Mouse (Mus musculus) left cerebral cortex, postnatal 36 days (tissue): ENCODE measurements around the gene Fbll1. TPM values are rescaled to one million over a fixed set of nuclear protein-coding genes. Genes with fewer than 3 reads are reported as not detected.
"Not testable (repeated sequence)": the region's sequence is repeated elsewhere in the genome, so short reads cannot be mapped to it uniquely, and the experiment has no call there.

Experiments used
- DNase-seq, 2 experiments: peaks; one replicate each; pipeline ENCODE4 v3.0.0; 2021 to 2022; ENCODE audit warnings: low spot score in 2 of 2, mixed read lengths in 1 of 2
- intact Hi-C: fragments of 180-260 bp; cut with DNase I; formaldehyde crosslinking; loops from one replicate; pipeline ENCODE4 v1.15.1; 2025
- total RNA-seq, 2 experiments: library from RNA; stranded (reverse); gene quantifications; 2 replicates each; pipeline ENCODE4 v1.2.3; 2021

The Fbll1 gene
- 10 to 100 TPM; 40.6 to 49.0 TPM for total RNA-seq

DNA sequence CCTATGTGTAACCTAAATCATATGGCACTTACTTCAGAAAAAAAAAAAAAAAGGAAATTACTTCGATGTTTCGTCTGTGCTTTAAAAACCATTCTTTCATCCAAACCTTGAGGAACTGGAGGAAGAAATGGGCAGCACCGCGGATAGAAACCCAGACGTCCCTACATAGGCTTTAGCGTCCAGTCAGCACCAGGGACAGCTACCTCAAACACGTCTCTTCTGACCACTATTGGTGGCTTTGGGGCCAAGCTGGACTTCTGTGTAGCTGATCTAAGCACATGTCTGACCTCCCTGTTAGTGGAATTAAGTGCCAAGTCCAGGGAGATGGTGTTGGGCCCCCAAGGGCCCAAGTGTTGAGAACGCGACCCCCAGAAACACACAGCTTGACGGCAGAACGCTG lies at the start of gene Fbll1:
TSS of gene Fbll1 (minus strand) at position 11 of the 400 bp plus-strand sequence.
- intact Hi-C loops: loop anchor here (10.0 kb wide), 1 partner anchor 954 kb away; no protein-coding TSS in a partner anchor
- no peak for DNase-seq

GRCm38 (mm10) chr11:35844299-35844698 lies 45.6 kb upstream of the Fbll1 start:
- intact Hi-C loops: no loop called here
- DNase-seq: no peak

DNA sequence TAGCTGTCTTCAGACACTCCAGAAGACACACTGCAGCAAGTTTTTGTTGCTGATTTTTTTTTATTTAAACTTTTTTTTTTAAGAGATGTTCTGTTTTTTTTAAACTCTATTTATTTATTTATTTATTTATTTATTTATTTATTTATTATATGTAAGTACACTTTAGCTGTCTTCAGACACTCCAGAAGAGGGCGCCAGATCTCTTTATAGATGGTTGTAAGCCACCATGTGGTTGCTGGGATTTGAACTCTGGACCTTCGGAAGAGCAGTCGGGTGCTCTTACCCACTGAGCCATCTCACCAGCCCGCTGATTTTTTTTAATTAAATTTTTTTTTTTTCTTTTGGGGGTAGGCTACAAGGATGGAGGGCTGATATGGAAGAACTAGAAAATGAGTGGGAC lies 43.9 kb upstream of the Fbll1 start:
- DNase-seq, intact Hi-C loops: not testable (repeated sequence)

DNA sequence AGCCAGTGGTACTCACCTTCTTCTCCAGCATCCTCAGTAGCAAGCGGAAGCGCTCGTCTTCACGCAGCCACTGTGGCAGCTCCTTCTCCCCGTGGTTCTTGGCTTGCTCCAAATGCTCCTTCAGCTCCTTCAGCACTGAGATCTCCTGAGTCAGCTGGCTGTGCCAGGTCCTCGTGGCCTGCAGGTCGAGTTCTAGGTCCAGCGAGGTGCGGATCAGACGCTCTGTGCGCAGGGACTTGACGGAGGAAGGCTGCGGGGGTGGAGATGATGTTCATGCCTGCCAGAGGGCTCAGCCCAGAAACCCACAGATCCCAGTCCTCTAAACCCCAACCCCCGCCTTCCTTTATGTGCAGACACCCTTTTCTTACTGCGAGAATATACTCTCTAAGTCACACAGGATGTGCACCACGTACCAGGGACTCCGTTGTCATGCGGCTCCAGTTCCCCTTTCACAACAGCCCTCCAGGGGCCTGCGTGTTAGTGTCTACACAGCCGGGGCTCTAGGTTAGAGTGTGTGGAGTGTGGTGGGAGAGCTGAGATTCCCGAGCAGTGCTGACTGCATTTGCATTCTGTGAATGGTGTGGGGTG lies 43.1 kb upstream of the Fbll1 start:
- no peak for DNase-seq
- intact Hi-C loops: loop anchor here (2.0 kb wide), 1 partner anchor 159 kb away; no protein-coding TSS in a partner anchor

GRCm38 (mm10) chr11:35840806-35841205 lies 42.1 kb upstream of the Fbll1 start:
- not testable (repeated sequence) for DNase-seq
- intact Hi-C loops: loop anchor here (2.0 kb wide), 1 partner anchor 160 kb away; no protein-coding TSS in a partner anchor

GRCm38 (mm10) chr11:35840282-35840681 lies 41.6 kb upstream of the Fbll1 start:
- intact Hi-C loops: loop anchor here (2.0 kb wide), 1 partner anchor 161 kb away; no protein-coding TSS in a partner anchor

GRCm38 (mm10) chr11:35838345-35839338 lies 40.0 kb upstream of the Fbll1 start:
- DNase-seq: peak; percentile 61 to 63
- intact Hi-C loops: no loop called here

More at GRCm38 (mm10) chr11:35840282-35840681, 41.6 kb upstream of the Fbll1 start:
- DNase-seq: no peak

GRCm38 (mm10) chr11:35837156-35838126 lies 38.8 kb upstream of the Fbll1 start:
- no peak for DNase-seq
- intact Hi-C loops: no loop called here

- intact Hi-C loops: loop anchor here (5.0 kb wide), 1 partner anchor 62 kb away; no protein-coding TSS in a partner anchor
- peak; percentile 94 for DNase-seq
Measured at GRCm38 (mm10) chr11:35834022-35834760, 35.5 kb upstream of the Fbll1 start, which contains the start of gene Rars. TSS of gene Rars (minus strand) at chr11:35834506.

GRCm38 (mm10) chr11:35833270-35833669 lies 34.6 kb upstream of the Fbll1 start:
- no peak for DNase-seq
- intact Hi-C loops: loop anchor here (5.0 kb wide), 1 partner anchor 61 kb away; no protein-coding TSS in a partner anchor

GRCm38 (mm10) chr11:35832139-35832538 lies 33.5 kb upstream of the Fbll1 start:
- intact Hi-C loops: loop anchor here (5.0 kb wide), 1 partner anchor 60 kb away; no protein-coding TSS in a partner anchor
- DNase-seq: no peak

DNA sequence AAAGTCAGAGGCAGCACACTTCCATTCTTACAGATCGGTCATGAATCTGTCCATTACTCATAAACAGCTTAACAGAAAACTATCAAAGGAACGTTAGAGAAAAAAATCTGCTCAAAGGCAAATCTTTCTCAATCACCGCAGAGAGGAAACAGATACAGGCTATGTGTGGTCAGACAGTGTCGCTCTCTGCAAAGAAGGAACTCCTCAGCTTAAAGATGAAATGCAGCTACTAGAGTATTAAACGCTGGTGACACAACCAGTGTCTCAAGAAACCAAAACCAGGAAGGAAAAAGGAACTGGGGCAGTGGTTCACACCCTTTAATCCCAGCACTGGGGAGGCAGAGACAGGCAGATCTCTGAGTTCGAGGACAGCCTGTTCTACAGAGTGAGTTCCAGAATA lies 29.0 kb upstream of the Fbll1 start:
- DNase-seq: no peak
- intact Hi-C loops: no loop called here

DNA sequence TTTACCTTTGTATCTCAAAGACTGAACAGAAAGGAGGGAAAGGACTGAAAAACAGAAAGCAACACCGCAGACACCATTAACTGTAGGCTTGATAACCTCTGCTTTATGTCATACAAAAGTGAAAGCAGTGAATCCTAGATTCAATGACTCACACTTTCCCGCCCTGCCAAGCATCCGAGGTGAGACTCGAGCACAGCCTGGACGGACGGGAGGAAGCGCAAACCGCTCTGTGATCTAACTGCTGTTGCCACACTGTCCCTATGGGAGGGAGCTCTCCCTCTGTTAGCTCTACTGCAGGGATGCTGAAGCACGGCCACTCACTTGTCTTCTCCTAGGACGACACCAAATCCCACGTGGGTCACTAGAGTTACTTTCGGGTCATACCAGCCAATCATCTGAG lies 17.6 kb upstream of the Fbll1 start:
- intact Hi-C loops: no loop called here
- no peak for DNase-seq

- DNase-seq: no peak
- intact Hi-C loops: no loop called here
Measured at GRCm38 (mm10) chr11:35811458-35811857, 12.8 kb upstream of the Fbll1 start.

DNA sequence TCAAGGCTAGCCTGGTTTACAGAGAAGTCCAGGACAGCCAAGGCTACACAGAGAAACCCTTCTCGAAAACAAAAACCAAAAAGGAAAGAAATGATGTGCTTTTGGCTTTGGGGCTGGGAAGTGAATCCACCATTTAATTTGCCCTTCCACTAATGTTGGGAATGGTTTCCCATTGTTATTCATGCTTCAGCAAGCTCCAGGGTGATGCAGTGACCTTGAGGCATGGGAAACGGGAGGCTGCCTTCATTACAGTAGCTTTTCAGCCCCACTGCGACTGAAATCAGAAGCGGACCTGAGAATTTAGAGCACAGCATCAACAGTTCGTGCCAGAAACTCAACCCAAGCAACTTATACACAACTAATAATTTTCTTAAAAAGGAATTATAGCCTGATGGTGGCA lies 2.6 kb upstream of the Fbll1 start:
- intact Hi-C loops: no loop called here

DNA sequence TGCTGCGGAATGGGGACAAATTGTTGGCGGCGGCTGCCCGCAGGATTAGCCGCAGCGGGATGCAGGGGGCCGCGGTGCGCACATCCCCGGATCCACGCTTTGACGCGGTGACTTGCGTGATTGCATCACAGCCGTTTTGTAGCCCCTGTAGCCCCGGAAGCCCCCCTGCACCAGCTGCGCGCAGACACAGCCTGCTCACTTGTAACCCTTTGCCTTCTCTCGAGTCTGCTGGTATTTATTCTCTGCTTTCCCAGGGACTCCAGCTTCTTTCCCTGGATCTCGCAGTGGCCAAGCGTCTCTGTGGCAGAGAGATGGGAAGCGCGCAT lies 226 bp downstream of the Fbll1 start:
- DNase-seq: peak; percentile 80 to 84
- intact Hi-C loops: loop anchor here (10.0 kb wide), 1 partner anchor 954 kb away; no protein-coding TSS in a partner anchor

More for the DNA sequence above, 2.6 kb upstream of the Fbll1 start:
- no peak for DNase-seq

DNA sequence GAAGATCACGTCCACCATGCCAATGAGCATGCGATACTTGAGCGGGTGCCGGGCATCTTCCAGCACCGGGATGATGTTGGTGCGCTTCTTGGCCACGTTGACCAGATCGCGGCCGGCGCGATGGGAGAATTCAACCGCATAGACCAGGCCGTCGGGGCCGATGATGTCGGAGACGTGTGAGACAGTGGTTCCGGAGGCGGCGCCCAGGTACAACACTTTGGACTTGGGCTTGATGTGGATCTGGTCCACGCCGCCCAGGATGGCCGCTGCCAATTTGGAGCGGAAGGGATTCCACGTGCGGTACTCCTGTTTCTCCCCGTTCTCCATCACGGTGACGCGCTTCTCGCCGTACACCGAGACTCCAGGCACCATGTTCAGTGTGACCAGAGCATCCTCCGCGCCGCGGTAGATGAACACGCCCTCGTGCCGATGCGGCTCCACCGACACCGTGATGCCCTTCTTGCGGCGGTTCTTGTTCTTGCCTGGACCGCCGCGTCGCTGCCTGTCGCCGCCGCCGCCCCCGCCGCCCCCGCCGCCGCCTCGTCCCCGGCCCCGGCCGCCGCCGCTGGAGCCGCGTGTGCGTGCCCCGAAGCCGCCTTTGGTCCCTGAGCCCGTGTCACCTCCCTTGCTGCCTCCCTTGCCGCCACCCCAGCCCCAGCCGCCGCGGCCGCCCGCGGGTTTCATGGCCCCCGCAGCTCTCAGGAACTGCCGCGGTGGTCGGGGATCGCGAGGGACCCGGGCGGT lies 761 bp downstream of the Fbll1 start:
- intact Hi-C loops: loop anchor here (10.0 kb wide), 1 partner anchor 953 kb away; no protein-coding TSS in a partner anchor

DNA sequence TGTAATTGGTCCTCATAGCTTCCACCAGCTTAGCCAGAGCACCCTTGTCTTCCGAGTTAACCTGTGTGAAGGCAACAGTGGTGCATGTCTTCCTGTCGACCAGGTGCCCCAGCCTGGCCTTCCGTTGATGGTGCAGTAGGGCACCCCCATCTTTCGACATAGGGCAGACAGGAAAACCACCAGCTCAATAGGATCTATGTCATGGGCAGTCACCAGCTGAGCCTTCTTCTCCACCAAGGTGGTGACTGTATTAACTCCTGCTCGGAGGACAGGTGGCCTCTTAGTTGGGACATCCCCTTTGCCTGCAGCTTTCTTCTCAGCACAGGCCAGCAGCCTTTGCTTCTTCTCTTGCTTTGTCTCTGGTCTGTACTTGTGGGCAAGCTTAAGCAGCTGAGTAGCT lies 5.9 kb downstream of the Fbll1 start:
- intact Hi-C loops: loop anchor here (10.0 kb wide), 1 partner anchor 948 kb away; no protein-coding TSS in a partner anchor
- DNase-seq: not testable (repeated sequence)

More for the DNA sequence above, 761 bp downstream of the Fbll1 start:
- DNase-seq: peak in 1 of 2 experiments; percentile 46
